Mouse (Mus musculus): ENCODE measurements at regions not wholly inside any gene's neighbourhood (a gene's known extent, or its start where the extent isn't known, plus 50 kb on each side); places are given as distances from the start of the nearest gene placed in this dataset.

GRCm38 (mm10) chr11:22629991-22630390 lies 118.1 kb downstream of the Tmem17 start:
- no peaks in the 10 kb centered on the region for H3K79me2 ChIP-seq (replicated peaks; ENCODE audit: control insufficient read depth, insufficient read depth, low read length)
- DNase-seq = peak in 1 of 2 experiments; percentile 47
- H3K27me3 ChIP-seq (ENCODE audit: control insufficient read depth, insufficient read depth, low read length) = no peaks in the 10 kb centered on the region
- TF ChIP-seq POLR2A (IDR thresholded peaks at IDR 0.05; ENCODE audit: insufficient read depth, low read depth, low read length) (no peak), CTCF (IDR thresholded peaks at IDR 0.05) (no peak), EP300 (IDR thresholded peaks at IDR 0.05; ENCODE audit: insufficient read depth, low read depth, low read length) (no peak)
- H3K9ac ChIP-seq (ENCODE audit: low read depth, low read length) = peak overlapping the region; percentile 22; the same call in 1 of the 2 replicates
- peak overlapping the region; percentile 81 for H3K27ac ChIP-seq
- no peaks in the 10 kb centered on the region for H3K36me3 ChIP-seq (ENCODE audit: control insufficient read depth, insufficient read depth, low read length)
- peaks cover 16% of the 10 kb centered on the region for H3K4me1 ChIP-seq (ENCODE audit: control insufficient read depth, insufficient read depth, low read length)
- intact Hi-C loops (cut with DNase I) = loop anchor here (5.0 to 10.0 kb wide), 7 partner anchors 47 to 642 kb away; partner anchors contain the start of gene Xpo1
- H3K4me3 ChIP-seq = peak overlapping the region; percentile 28
- 9% methylated on average over 4 of the region's 4 CpGs for WGBS

- 83% methylated on average over 5 of the region's 5 CpGs for WGBS
Observed at GRCm38 (mm10) chr11:22630982-22631381, 119.1 kb downstream of the Tmem17 start.

GRCm38 (mm10) chr11:22631606-22632313 lies 119.9 kb downstream of the Tmem17 start:
- Histone ChIP-seq H3K27me3 (ENCODE audit: control insufficient read depth, insufficient read depth, low read length) (no peaks in the 10 kb centered on the region), H3K79me2 (replicated peaks; ENCODE audit: control insufficient read depth, insufficient read depth, low read length) (no peaks in the 10 kb centered on the region), H3K4me1 (ENCODE audit: control insufficient read depth, insufficient read depth, low read length) (peaks cover 19% of the 10 kb centered on the region), H3K4me3 (no peak overlapping the region), H3K36me3 (ENCODE audit: control insufficient read depth, insufficient read depth, low read length) (peaks cover 2% of the 10 kb centered on the region; the same call in 1 of the 2 replicates), H3K27ac (peak overlapping the region; percentile 42), H3K9ac (ENCODE audit: low read depth, low read length) (peak overlapping the region; percentile 34)
- 14% methylated on average over 6 of the region's 6 CpGs for WGBS
- TF ChIP-seq POLR2A (IDR thresholded peaks at IDR 0.05; ENCODE audit: insufficient read depth, low read depth, low read length) = no peak
- TF ChIP-seq CTCF (IDR thresholded peaks at IDR 0.05) = peak; percentile 81
- TF ChIP-seq EP300 (IDR thresholded peaks at IDR 0.05; ENCODE audit: insufficient read depth, low read depth, low read length) = 0 out of 2 replicates have a peak, but pooled peaks have one; percentile 27
- intact Hi-C loops (cut with DNase I) = loop anchor here (1.0 to 10.0 kb wide), 8 partner anchors 46 to 641 kb away; partner anchors contain the start of gene Xpo1
- DNase-seq = no peak

More at GRCm38 (mm10) chr11:22630982-22631381, 119.1 kb downstream of the Tmem17 start:
- H3K27ac ChIP-seq = peak overlapping the region; percentile 26
- no peaks in the 10 kb centered on the region for H3K27me3 ChIP-seq (ENCODE audit: control insufficient read depth, insufficient read depth, low read length)
- peaks cover under 1% of the 10 kb centered on the region; the same call in 1 of the 2 replicates for H3K36me3 ChIP-seq (ENCODE audit: control insufficient read depth, insufficient read depth, low read length)
- intact Hi-C loops (cut with DNase I) = loop anchor here (1.0 to 10.0 kb wide), 8 partner anchors 46 to 641 kb away; partner anchors contain the start of gene Xpo1
- no peaks in the 10 kb centered on the region for H3K79me2 ChIP-seq (replicated peaks; ENCODE audit: control insufficient read depth, insufficient read depth, low read length)
- TF ChIP-seq EP300 (IDR thresholded peaks at IDR 0.05; ENCODE audit: insufficient read depth, low read depth, low read length) = no peak
- TF ChIP-seq POLR2A (IDR thresholded peaks at IDR 0.05; ENCODE audit: insufficient read depth, low read depth, low read length) = no peak
- no peak for TF ChIP-seq CTCF (IDR thresholded peaks at IDR 0.05)
- H3K4me1 ChIP-seq (ENCODE audit: control insufficient read depth, insufficient read depth, low read length) = peaks cover 16% of the 10 kb centered on the region
- no peak overlapping the region for H3K9ac ChIP-seq (ENCODE audit: low read depth, low read length)
- no peak overlapping the region for H3K4me3 ChIP-seq
- DNase-seq = no peak

GRCm38 (mm10) chr11:22632314-22632700 lies 120.4 kb downstream of the Tmem17 start:
- peaks cover 24% of the 10 kb centered on the region for H3K4me1 ChIP-seq (ENCODE audit: control insufficient read depth, insufficient read depth, low read length)
- H3K79me2 ChIP-seq (replicated peaks; ENCODE audit: control insufficient read depth, insufficient read depth, low read length) = no peaks in the 10 kb centered on the region
- intact Hi-C loops (cut with DNase I) = loop anchor here (5.0 to 10.0 kb wide), 7 partner anchors 45 to 640 kb away; partner anchors contain the start of gene Xpo1
- peaks cover 3% of the 10 kb centered on the region; the same call in 1 of the 2 replicates for H3K36me3 ChIP-seq (ENCODE audit: control insufficient read depth, insufficient read depth, low read length)
- peak overlapping the region; percentile 42 for H3K27ac ChIP-seq
- TF ChIP-seq CTCF (IDR thresholded peaks at IDR 0.05) = no peak
- no peak for TF ChIP-seq EP300 (IDR thresholded peaks at IDR 0.05; ENCODE audit: insufficient read depth, low read depth, low read length)
- no peak for TF ChIP-seq POLR2A (IDR thresholded peaks at IDR 0.05; ENCODE audit: insufficient read depth, low read depth, low read length)
- no peak for DNase-seq
- H3K27me3 ChIP-seq (ENCODE audit: control insufficient read depth, insufficient read depth, low read length) = no peaks in the 10 kb centered on the region
- H3K9ac ChIP-seq (ENCODE audit: low read depth, low read length) = no peak overlapping the region
- H3K4me3 ChIP-seq = no peak overlapping the region

- H3K9ac ChIP-seq (ENCODE audit: low read depth, low read length) = no peak overlapping the region
- no peak overlapping the region for H3K4me3 ChIP-seq
- peaks cover 3% of the 10 kb centered on the region; the same call in 1 of the 2 replicates for H3K36me3 ChIP-seq (ENCODE audit: control insufficient read depth, insufficient read depth, low read length)
- TF ChIP-seq CTCF (IDR thresholded peaks at IDR 0.05) = no peak
- TF ChIP-seq POLR2A (IDR thresholded peaks at IDR 0.05; ENCODE audit: insufficient read depth, low read depth, low read length) = no peak
- no peak for TF ChIP-seq EP300 (IDR thresholded peaks at IDR 0.05; ENCODE audit: insufficient read depth, low read depth, low read length)
- WGBS = 75% methylated on average over 5 of the region's 5 CpGs
- no peak overlapping the region for H3K27ac ChIP-seq
- no peak for DNase-seq
- no peaks in the 10 kb centered on the region for H3K27me3 ChIP-seq (ENCODE audit: control insufficient read depth, insufficient read depth, low read length)
- intact Hi-C loops (cut with DNase I) = loop anchor here (5.0 to 10.0 kb wide), 7 partner anchors 44 to 639 kb away; partner anchors contain the start of gene Xpo1
- H3K4me1 ChIP-seq (ENCODE audit: control insufficient read depth, insufficient read depth, low read length) = peaks cover 27% of the 10 kb centered on the region
- H3K79me2 ChIP-seq (replicated peaks; ENCODE audit: control insufficient read depth, insufficient read depth, low read length) = no peaks in the 10 kb centered on the region
Observed at GRCm38 (mm10) chr11:22632988-22633387, 121.1 kb downstream of the Tmem17 start.

- no peak overlapping the region for H3K4me3 ChIP-seq
- no peak overlapping the region for H3K27ac ChIP-seq
- intact Hi-C loops (cut with DNase I) = loop anchor here (5.0 to 10.0 kb wide), 7 partner anchors 43 to 638 kb away; partner anchors contain the start of gene Xpo1
- H3K36me3 ChIP-seq (ENCODE audit: control insufficient read depth, insufficient read depth, low read length) = peaks cover 3% of the 10 kb centered on the region; the same call in 1 of the 2 replicates
- no peaks in the 10 kb centered on the region for H3K79me2 ChIP-seq (replicated peaks; ENCODE audit: control insufficient read depth, insufficient read depth, low read length)
- peaks cover 23% of the 10 kb centered on the region for H3K4me1 ChIP-seq (ENCODE audit: control insufficient read depth, insufficient read depth, low read length)
- WGBS = 74% methylated on average over 6 of the region's 6 CpGs
- no peak for DNase-seq
- TF ChIP-seq CTCF (IDR thresholded peaks at IDR 0.05) (no peak), POLR2A (IDR thresholded peaks at IDR 0.05; ENCODE audit: insufficient read depth, low read depth, low read length) (no peak), EP300 (IDR thresholded peaks at IDR 0.05; ENCODE audit: insufficient read depth, low read depth, low read length) (no peak)
- H3K27me3 ChIP-seq (ENCODE audit: control insufficient read depth, insufficient read depth, low read length) = no peaks in the 10 kb centered on the region
- H3K9ac ChIP-seq (ENCODE audit: low read depth, low read length) = no peak overlapping the region
Observed at GRCm38 (mm10) chr11:22633961-22634360, 122.1 kb downstream of the Tmem17 start.

All from heart, adult 2 months (tissue).